Mouse (Mus musculus): ENCODE data around the gene Drg1. TPM values are rescaled to one million over a fixed set of nuclear protein-coding genes. Genes with fewer than 3 reads are reported as not detected.
A peak's percentile ranks its signal among the peaks of the same experiment; 100 is the strongest.

The Drg1 gene
- total and polyA plus RNA-seq, 2 experiments from 2014 or later = 115 to 201 TPM

DNA sequence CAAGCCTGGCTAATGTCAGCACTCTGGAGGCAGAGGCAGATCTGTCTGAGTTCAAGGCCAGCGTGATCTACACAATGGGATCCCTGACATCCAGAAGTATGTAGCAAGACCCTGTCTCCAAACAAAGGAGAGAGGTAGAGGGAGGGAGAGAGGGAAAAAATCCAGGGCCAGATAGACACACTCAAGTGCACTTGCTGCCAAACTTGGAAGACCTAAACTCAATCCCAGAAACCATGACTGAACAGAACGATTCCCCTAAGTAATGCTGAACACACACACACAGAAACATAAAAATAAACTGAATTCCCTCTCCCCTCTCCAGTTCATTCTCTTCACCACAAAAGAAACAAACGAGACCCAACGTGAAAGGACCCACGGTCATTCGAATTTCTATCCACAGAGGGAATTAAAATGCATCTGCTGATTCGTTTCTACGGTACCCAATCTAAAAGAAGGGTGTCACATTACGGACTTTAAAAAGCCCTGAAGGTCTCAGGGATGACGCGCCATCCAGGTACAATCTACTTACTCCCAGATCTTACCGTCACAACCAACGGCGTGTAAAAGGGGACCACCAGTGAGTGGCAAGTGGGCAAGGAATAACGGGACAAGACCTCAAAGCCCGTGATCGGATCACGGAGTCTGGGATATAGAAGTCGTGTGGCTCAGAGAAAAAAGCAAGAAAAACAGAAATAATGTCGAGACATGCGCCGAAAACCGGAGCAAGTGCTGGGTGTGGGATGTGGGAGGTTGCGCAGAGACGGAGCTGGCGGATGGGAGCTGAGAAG is 730 bp downstream of the Drg1 start:
- Histone ChIP-seq H3K9ac (peak overlapping the region; percentile 98), H3K4me1 (ENCODE audit: insufficient read depth) (peaks cover 9% of the 10 kb centered on the region), H3K9me3 (ENCODE audit: low read length) (no peaks in the 10 kb centered on the region), H3K27me3 (ENCODE audit: insufficient read depth, low read length) (no peaks in the 10 kb centered on the region), H3K4me3 (ENCODE audit: low read depth, low read length) (peak overlapping the region; percentile 99), H3K36me3 (ENCODE audit: insufficient read depth) (peaks cover 31% of the 10 kb centered on the region), H3K27ac (ENCODE audit: low read depth, low read length) (peak overlapping the region; percentile 97), H3K4me2 (ENCODE audit: low read depth) (peak overlapping the region; percentile 74)
- DNase-seq (no peak), ATAC-seq (peak; percentile 0; the same call in 1 of the 2 replicates)
- no peak for TF ChIP-seq CTCF (IDR thresholded peaks at IDR 0.05; ENCODE audit: low read depth)
- WGBS = 1% methylated on average over 26 of the region's 26 CpGs

DNA sequence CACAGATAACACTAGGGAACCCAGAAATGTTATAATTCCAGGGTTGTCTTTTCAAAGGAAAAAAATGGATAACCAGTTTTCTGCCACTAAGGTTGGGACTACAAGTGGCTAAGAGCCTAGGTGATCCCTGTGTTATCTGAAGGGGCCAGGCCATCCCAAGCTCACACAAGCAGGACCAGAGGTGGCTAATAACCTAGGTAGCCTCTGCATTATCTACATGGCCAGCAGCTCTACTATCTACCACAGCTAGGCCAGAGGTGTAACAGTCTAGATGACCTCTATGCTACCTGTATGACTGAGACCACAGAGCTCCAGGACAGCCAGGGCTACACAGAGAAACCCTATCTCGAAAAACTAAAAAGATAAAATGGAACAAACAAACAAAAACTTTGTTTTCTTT is 6.7 kb downstream of the Drg1 start:
- H3K9me3 ChIP-seq (ENCODE audit: low read length) = no peaks in the 10 kb centered on the region
- peaks cover 61% of the 10 kb centered on the region for H3K36me3 ChIP-seq (ENCODE audit: insufficient read depth)
- ATAC-seq (no peak), DNase-seq (no peak)
- whole genome bisulfite sequencing = 100% methylated on average over 1 of the region's 1 CpGs
- TF ChIP-seq CTCF (IDR thresholded peaks at IDR 0.05; ENCODE audit: low read depth) = no peak
- H3K4me1 ChIP-seq (ENCODE audit: insufficient read depth) = peaks cover under 1% of the 10 kb centered on the region; the same call in 1 of the 2 replicates
- no peak overlapping the region for H3K4me2 ChIP-seq (ENCODE audit: low read depth)
- no peaks in the 10 kb centered on the region for H3K27me3 ChIP-seq (ENCODE audit: insufficient read depth, low read length)
- no peak overlapping the region for H3K4me3 ChIP-seq (ENCODE audit: low read depth, low read length)
- H3K27ac ChIP-seq (ENCODE audit: low read depth, low read length) = no peak overlapping the region
- H3K9ac ChIP-seq = no peak overlapping the region

DNA sequence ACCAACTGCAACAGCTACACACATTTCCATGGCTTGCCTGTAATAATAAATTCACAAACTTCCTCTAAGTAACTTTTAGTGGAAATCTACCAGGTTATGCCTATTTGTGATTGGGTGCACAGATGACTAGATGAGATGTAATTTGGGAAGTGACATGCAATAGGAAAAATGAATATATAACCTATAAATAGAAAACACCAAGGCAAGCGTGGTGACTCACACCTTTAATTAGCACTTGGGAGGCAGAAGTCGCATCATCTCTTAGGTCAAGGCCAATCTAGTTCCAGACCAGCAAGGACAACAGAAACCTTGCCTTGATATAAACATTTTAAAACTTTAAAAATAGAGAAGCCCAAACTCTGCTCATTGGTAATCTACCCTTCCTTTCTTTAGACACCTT is 18.8 kb downstream of the Drg1 start:
- H3K4me3 ChIP-seq (ENCODE audit: low read depth, low read length) = no peak overlapping the region
- no peak overlapping the region for H3K4me2 ChIP-seq (ENCODE audit: low read depth)
- ATAC-seq = no peak
- H3K27ac ChIP-seq (ENCODE audit: low read depth, low read length) = no peak overlapping the region
- no peaks in the 10 kb centered on the region for H3K9me3 ChIP-seq (ENCODE audit: low read length)
- WGBS = 88% methylated on average over 2 of the region's 2 CpGs
- peaks cover 79% of the 10 kb centered on the region for H3K36me3 ChIP-seq (ENCODE audit: insufficient read depth)
- DNase-seq = no peak
- H3K9ac ChIP-seq = no peak overlapping the region
- no peak for TF ChIP-seq CTCF (IDR thresholded peaks at IDR 0.05; ENCODE audit: low read depth)
- no peaks in the 10 kb centered on the region for H3K27me3 ChIP-seq (ENCODE audit: insufficient read depth, low read length)
- H3K4me1 ChIP-seq (ENCODE audit: insufficient read depth) = no peaks in the 10 kb centered on the region

DNA sequence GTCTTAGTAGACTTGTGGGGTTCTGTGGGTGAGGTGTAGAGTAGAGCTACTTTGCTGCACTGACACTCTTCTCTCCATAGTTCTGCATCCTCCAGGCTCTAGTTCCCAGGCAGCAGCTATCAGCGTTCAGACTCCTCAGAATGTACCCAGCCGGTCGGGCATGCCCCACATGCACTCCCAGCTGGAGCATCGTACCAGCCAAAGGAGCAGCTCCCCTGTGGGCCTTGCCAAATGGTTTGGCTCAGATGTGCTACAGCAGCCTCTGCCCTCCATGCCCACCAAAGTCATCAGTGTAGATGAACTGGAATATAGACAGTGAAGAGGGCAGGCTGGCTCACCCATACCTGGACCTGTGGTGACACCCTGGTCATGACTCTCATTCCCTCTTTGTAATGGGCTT is 22.4 kb downstream of the Drg1 start:
- no peak for TF ChIP-seq CTCF (IDR thresholded peaks at IDR 0.05; ENCODE audit: low read depth)
- H3K4me2 ChIP-seq (ENCODE audit: low read depth) = no peak overlapping the region
- no peak overlapping the region for H3K27ac ChIP-seq (ENCODE audit: low read depth, low read length)
- no peaks in the 10 kb centered on the region for H3K27me3 ChIP-seq (ENCODE audit: insufficient read depth, low read length)
- WGBS = 63% methylated on average over 4 of the region's 4 CpGs
- no peaks in the 10 kb centered on the region for H3K9me3 ChIP-seq (ENCODE audit: low read length)
- H3K4me1 ChIP-seq (ENCODE audit: insufficient read depth) = no peaks in the 10 kb centered on the region
- ATAC-seq = no peak; the same call in 1 of the 2 replicates
- peaks cover 68% of the 10 kb centered on the region for H3K36me3 ChIP-seq (ENCODE audit: insufficient read depth)
- no peak for DNase-seq
- H3K9ac ChIP-seq = no peak overlapping the region
- H3K4me3 ChIP-seq (ENCODE audit: low read depth, low read length) = no peak overlapping the region

- Histone ChIP-seq H3K4me1 (ENCODE audit: insufficient read depth) (no peaks in the 10 kb centered on the region), H3K36me3 (ENCODE audit: insufficient read depth) (peaks cover 64% of the 10 kb centered on the region), H3K27ac (ENCODE audit: low read depth, low read length) (no peak overlapping the region), H3K27me3 (ENCODE audit: insufficient read depth, low read length) (no peaks in the 10 kb centered on the region), H3K9me3 (ENCODE audit: low read length) (no peaks in the 10 kb centered on the region), H3K9ac (no peak overlapping the region), H3K4me2 (ENCODE audit: low read depth) (no peak overlapping the region), H3K4me3 (ENCODE audit: low read depth, low read length) (no peak overlapping the region)
- no peak for ATAC-seq
- no peak for DNase-seq
- no peak for TF ChIP-seq CTCF (IDR thresholded peaks at IDR 0.05; ENCODE audit: low read depth)
- 95% methylated on average over 7 of the region's 7 CpGs for WGBS
Observed at GRCm38 (mm10) chr11:3242395-3242794, 23.8 kb downstream of the Drg1 start.

DNA sequence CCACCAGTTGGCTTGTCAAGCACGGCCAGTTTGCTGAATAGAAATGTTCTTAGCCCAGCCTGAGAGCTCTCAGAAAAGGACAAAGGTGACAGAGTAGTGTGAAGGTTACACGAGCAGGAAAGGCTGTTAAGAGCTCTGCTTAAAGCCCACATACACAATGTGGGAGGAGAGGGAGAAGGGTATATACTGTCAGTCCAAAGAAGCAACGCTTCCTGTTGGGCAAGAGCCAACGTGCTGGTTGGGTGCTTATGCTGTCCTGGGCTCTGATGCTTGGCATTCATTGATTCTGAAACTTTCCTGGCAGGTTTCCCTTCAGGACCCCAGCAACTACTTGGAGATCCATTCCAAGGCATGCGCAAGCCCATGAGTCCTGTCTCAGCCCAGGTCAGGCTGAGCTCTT is 30.9 kb downstream of the Drg1 start:
- no peak for DNase-seq
- peaks cover 54% of the 10 kb centered on the region for H3K36me3 ChIP-seq (ENCODE audit: insufficient read depth)

DNA sequence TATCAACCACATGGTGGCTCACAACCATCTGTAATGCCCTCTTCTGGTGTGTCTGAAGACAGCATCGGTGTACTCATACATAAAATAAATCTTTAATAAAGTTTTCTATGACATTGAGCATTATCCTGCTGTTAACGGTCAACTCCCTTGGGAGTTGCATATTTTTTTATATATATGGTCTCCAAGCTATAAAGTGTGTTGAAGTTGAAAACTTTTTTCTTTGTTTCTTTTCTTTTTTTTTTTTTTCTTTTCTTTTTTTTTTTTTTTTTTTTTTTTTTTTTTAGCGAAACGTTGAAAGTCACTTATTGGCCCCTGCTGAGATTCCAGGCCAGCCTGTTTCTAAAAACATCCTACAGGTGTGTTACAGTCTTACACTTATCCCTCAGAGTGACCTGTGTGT is 32.5 kb downstream of the Drg1 start:
- Histone ChIP-seq H3K27me3 (ENCODE audit: insufficient read depth, low read length) (no peaks in the 10 kb centered on the region), H3K9ac (no peak overlapping the region), H3K4me2 (ENCODE audit: low read depth) (no peak overlapping the region), H3K4me1 (ENCODE audit: insufficient read depth) (no peaks in the 10 kb centered on the region), H3K36me3 (ENCODE audit: insufficient read depth) (peaks cover 62% of the 10 kb centered on the region), H3K27ac (ENCODE audit: low read depth, low read length) (no peak overlapping the region), H3K9me3 (ENCODE audit: low read length) (no peaks in the 10 kb centered on the region), H3K4me3 (ENCODE audit: low read depth, low read length) (no peak overlapping the region)
- TF ChIP-seq CTCF (IDR thresholded peaks at IDR 0.05; ENCODE audit: low read depth) = no peak
- ATAC-seq (no peak), DNase-seq (no peak)
- WGBS = 92% methylated on average over 4 of the region's 4 CpGs

More for the DNA sequence above, 30.9 kb downstream of the Drg1 start:
- Histone ChIP-seq H3K4me3 (ENCODE audit: low read depth, low read length) (no peak overlapping the region), H3K4me1 (ENCODE audit: insufficient read depth) (no peaks in the 10 kb centered on the region), H3K27me3 (ENCODE audit: insufficient read depth, low read length) (no peaks in the 10 kb centered on the region), H3K9me3 (ENCODE audit: low read length) (no peaks in the 10 kb centered on the region), H3K9ac (no peak overlapping the region), H3K4me2 (ENCODE audit: low read depth) (no peak overlapping the region), H3K27ac (ENCODE audit: low read depth, low read length) (no peak overlapping the region)
- ATAC-seq = no peak
- TF ChIP-seq CTCF (IDR thresholded peaks at IDR 0.05; ENCODE audit: low read depth) = no peak
- 71% methylated on average over 5 of the region's 5 CpGs for WGBS

Measured in forebrain, postnatal 0 days (tissue).